Mouse (Mus musculus) cerebellum, adult 2 months (tissue): Measurements from ENCODE around the gene Ppig.

Experiments
- CTCF ChIP-seq: fragments of 200-500 bp; IDR thresholded peaks from 2 replicates; pipeline ENCODE4 v1.5.1; 2011; ENCODE audit warnings: low read depth, mild to moderate bottlenecking, control low read depth, low read length, moderate library complexity, borderline replicate concordance; ENCODE audit not compliant: insufficient read depth
- POLR2A ChIP-seq: fragments of 200-500 bp; IDR thresholded peaks from 2 replicates; pipeline ENCODE4 v1.6.1; 2011; ENCODE audit warnings: low read length, control low read depth, borderline replicate concordance; ENCODE audit not compliant: insufficient read depth

DNA sequence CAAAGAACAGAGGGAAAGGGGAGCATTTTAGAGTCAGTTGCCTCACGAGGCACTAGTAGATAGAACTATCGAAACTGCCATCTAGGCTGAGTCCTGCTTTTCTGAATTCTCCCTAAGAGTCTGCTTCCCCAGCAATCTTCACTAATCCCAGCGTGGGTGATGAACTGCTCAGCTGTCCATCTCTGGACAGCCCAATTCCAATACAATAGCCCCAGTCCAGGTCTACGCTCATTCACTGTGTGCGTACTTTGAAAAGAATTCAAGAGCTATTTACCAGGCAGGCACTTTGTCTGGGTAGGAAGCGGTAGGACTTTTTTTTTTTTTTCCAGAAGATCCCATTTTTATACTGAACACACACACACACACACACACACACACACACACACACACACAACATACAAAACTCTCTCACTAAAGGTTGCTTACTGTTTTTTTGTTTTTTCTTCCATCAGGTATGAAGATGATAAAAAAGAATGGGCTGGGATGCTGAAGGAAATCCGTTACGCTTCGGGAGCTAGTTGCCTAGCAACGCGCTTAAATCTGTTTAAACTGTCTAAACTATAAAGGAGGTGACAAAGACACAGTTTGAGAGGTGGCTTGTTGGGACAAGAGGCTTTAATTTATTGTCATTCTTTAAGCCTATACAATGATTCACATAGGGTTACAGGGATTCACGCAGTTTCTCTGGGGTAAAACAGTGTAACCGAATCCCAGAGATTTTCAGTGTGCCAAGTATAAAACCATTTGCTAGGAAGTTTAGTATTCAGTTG, 39.1 kb upstream of the Ppig start:
- TF ChIP-seq POLR2A: no peak
- no peak for TF ChIP-seq CTCF
